Mouse (Mus musculus): Measurements from ENCODE around the gene Nktr. TPM values are rescaled to one million over a fixed set of nuclear protein-coding genes. Genes with fewer than 3 reads are reported as not detected.

The Nktr gene
- polyA plus RNA-seq, 1 experiment from 2014 or later = 61.7 TPM

- Histone ChIP-seq H3K27me3 (replicated peaks; ENCODE audit: control insufficient read depth, insufficient read depth, low read length) (no peaks in the 10 kb centered on the region), H3K4me2 (ENCODE audit: low read depth, low read length) (no peak overlapping the region), H3K4me3 (ENCODE audit: low read depth, low read length) (no peak overlapping the region), H3K27ac (replicated peaks; ENCODE audit: low read depth, low read length) (no peak overlapping the region), H3K36me3 (ENCODE audit: control insufficient read depth, insufficient read depth, low read length) (peaks cover 19% of the 10 kb centered on the region; the same call in 1 of the 2 replicates), H3K4me1 (ENCODE audit: control insufficient read depth, insufficient read depth, low read length) (no peaks in the 10 kb centered on the region), H3K9me3 (ENCODE audit: control insufficient read depth, low read length) (no peaks in the 10 kb centered on the region), H3K9ac (ENCODE audit: low read depth, low read length) (peak overlapping the region; percentile 12; the same call in 1 of the 2 replicates)
- DNase-seq (ENCODE audit: low spot score) (peak; percentile 77), ATAC-seq (ENCODE audit: low read depth) (peak; percentile 88)
- 19% methylated on average over 6 of the region's 6 CpGs for WGBS
Measured at GRCm38 (mm10) chr9:121679549-121679948, 39.4 kb upstream of the Nktr start.

DNA sequence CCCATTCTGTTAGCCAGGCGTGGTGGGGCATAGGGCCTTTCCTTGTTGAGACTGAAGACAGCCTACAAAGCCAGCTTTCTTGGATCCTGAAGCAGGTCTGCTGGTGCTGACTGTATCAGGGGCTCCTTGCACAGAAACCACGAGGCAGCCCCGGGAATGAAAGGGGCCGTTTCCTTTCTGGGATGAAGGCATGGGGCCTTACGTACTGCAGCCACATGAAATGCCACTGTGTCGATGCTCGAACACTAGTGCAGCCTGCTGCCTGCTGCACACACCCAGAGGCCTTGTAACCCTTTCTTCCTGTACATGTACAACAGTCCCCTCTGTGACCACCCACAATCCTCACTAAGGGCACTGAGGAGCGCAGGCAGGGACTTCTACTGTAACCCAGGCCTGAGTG lies 37.8 kb upstream of the Nktr start:
- DNase-seq (ENCODE audit: low spot score) (no peak), ATAC-seq (ENCODE audit: low read depth) (no peak)
- H3K27ac ChIP-seq (replicated peaks; ENCODE audit: low read depth, low read length) = no peak overlapping the region
- H3K27me3 ChIP-seq (replicated peaks; ENCODE audit: control insufficient read depth, insufficient read depth, low read length) = no peaks in the 10 kb centered on the region
- no peak overlapping the region for H3K4me3 ChIP-seq (ENCODE audit: low read depth, low read length)
- H3K36me3 ChIP-seq (ENCODE audit: control insufficient read depth, insufficient read depth, low read length) = peaks cover 32% of the 10 kb centered on the region; the same call in 1 of the 2 replicates
- H3K4me2 ChIP-seq (ENCODE audit: low read depth, low read length) = no peak overlapping the region
- WGBS = 71% methylated on average over 8 of the region's 8 CpGs
- H3K9ac ChIP-seq (ENCODE audit: low read depth, low read length) = no peak overlapping the region
- no peaks in the 10 kb centered on the region for H3K4me1 ChIP-seq (ENCODE audit: control insufficient read depth, insufficient read depth, low read length)
- no peaks in the 10 kb centered on the region for H3K9me3 ChIP-seq (ENCODE audit: control insufficient read depth, low read length)

- Histone ChIP-seq H3K9me3 (ENCODE audit: control insufficient read depth, low read length) (no peaks in the 10 kb centered on the region), H3K27me3 (replicated peaks; ENCODE audit: control insufficient read depth, insufficient read depth, low read length) (no peaks in the 10 kb centered on the region), H3K4me1 (ENCODE audit: control insufficient read depth, insufficient read depth, low read length) (no peaks in the 10 kb centered on the region), H3K9ac (ENCODE audit: low read depth, low read length) (no peak overlapping the region), H3K4me2 (ENCODE audit: low read depth, low read length) (no peak overlapping the region), H3K36me3 (ENCODE audit: control insufficient read depth, insufficient read depth, low read length) (peaks cover 35% of the 10 kb centered on the region; the same call in 1 of the 2 replicates), H3K27ac (replicated peaks; ENCODE audit: low read depth, low read length) (no peak overlapping the region), H3K4me3 (ENCODE audit: low read depth, low read length) (no peak overlapping the region)
- ATAC-seq (ENCODE audit: low read depth) = no peak
- WGBS = 70% methylated on average over 18 of the region's 18 CpGs
- no peak for DNase-seq (ENCODE audit: low spot score)
Measured at GRCm38 (mm10) chr9:121682037-121682680, 36.8 kb upstream of the Nktr start.

DNA sequence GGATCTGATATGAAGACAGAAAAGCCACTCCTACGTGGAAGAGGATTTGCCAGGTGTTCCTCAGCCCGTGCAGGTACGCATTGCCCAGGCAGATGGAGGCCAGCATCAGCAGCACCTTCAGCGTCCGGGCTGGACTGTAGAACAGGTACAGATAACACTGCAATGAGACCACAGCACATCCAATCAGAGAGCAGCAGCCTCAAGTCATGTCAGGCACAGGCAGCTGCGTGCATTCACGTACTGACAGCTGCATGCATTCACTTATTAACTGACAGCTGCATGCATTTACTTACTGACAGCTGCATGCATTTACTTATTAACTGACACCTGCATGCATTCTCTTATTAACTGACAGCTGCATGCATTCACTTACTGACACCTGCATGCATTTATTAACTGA lies 34.3 kb upstream of the Nktr start:
- Histone ChIP-seq H3K27me3 (replicated peaks; ENCODE audit: control insufficient read depth, insufficient read depth, low read length) (no peaks in the 10 kb centered on the region), H3K9ac (ENCODE audit: low read depth, low read length) (no peak overlapping the region), H3K36me3 (ENCODE audit: control insufficient read depth, insufficient read depth, low read length) (peaks cover 45% of the 10 kb centered on the region; the same call in 1 of the 2 replicates), H3K4me2 (ENCODE audit: low read depth, low read length) (no peak overlapping the region), H3K4me1 (ENCODE audit: control insufficient read depth, insufficient read depth, low read length) (no peaks in the 10 kb centered on the region), H3K9me3 (ENCODE audit: control insufficient read depth, low read length) (no peaks in the 10 kb centered on the region), H3K27ac (replicated peaks; ENCODE audit: low read depth, low read length) (no peak overlapping the region), H3K4me3 (ENCODE audit: low read depth, low read length) (no peak overlapping the region)
- ATAC-seq (ENCODE audit: low read depth) (no peak), DNase-seq (ENCODE audit: low spot score) (no peak)
- WGBS = 82% methylated on average over 7 of the region's 7 CpGs

GRCm38 (mm10) chr9:121690200-121690651 lies 28.7 kb upstream of the Nktr start:
- ATAC-seq (ENCODE audit: low read depth) (peak; percentile 66), DNase-seq (ENCODE audit: low spot score) (peak; percentile 76)
- Histone ChIP-seq H3K27me3 (replicated peaks; ENCODE audit: control insufficient read depth, insufficient read depth, low read length) (no peaks in the 10 kb centered on the region), H3K4me2 (ENCODE audit: low read depth, low read length) (no peak overlapping the region), H3K27ac (replicated peaks; ENCODE audit: low read depth, low read length) (no peak overlapping the region), H3K9ac (ENCODE audit: low read depth, low read length) (no peak overlapping the region), H3K4me3 (ENCODE audit: low read depth, low read length) (no peak overlapping the region), H3K36me3 (ENCODE audit: control insufficient read depth, insufficient read depth, low read length) (peaks cover 45% of the 10 kb centered on the region; the same call in 1 of the 2 replicates), H3K4me1 (ENCODE audit: control insufficient read depth, insufficient read depth, low read length) (no peaks in the 10 kb centered on the region), H3K9me3 (ENCODE audit: control insufficient read depth, low read length) (no peaks in the 10 kb centered on the region)
- WGBS = 62% methylated on average over 15 of the region's 15 CpGs

DNA sequence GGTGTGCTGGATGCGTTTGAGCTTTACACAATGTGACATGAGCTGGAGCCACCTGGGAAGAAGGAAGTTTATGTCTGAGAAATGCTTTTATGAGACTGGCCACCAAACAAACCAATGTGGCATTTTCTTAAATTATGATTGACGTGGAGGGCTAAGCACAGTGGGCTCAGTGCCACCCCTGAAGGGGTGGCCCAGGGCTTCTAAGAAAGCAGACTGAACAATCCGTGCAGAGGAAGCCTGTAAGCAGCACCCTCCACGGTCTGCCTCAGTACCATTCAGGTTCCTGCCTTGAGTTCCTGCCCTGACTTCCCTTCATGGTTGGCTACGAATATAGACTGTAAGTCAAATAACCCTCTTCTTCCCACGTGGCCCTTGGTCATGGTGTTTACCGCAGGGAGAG lies 28.2 kb upstream of the Nktr start:
- 79% methylated on average over 7 of the region's 7 CpGs for WGBS
- Histone ChIP-seq H3K9me3 (ENCODE audit: control insufficient read depth, low read length) (no peaks in the 10 kb centered on the region), H3K27ac (replicated peaks; ENCODE audit: low read depth, low read length) (no peak overlapping the region), H3K36me3 (ENCODE audit: control insufficient read depth, insufficient read depth, low read length) (peaks cover 41% of the 10 kb centered on the region; the same call in 1 of the 2 replicates), H3K4me2 (ENCODE audit: low read depth, low read length) (no peak overlapping the region), H3K4me1 (ENCODE audit: control insufficient read depth, insufficient read depth, low read length) (no peaks in the 10 kb centered on the region), H3K9ac (ENCODE audit: low read depth, low read length) (no peak overlapping the region), H3K27me3 (replicated peaks; ENCODE audit: control insufficient read depth, insufficient read depth, low read length) (no peaks in the 10 kb centered on the region), H3K4me3 (ENCODE audit: low read depth, low read length) (no peak overlapping the region)
- no peak for DNase-seq (ENCODE audit: low spot score)
- ATAC-seq (ENCODE audit: low read depth) = no peak; the same call in 1 of the 2 replicates

DNA sequence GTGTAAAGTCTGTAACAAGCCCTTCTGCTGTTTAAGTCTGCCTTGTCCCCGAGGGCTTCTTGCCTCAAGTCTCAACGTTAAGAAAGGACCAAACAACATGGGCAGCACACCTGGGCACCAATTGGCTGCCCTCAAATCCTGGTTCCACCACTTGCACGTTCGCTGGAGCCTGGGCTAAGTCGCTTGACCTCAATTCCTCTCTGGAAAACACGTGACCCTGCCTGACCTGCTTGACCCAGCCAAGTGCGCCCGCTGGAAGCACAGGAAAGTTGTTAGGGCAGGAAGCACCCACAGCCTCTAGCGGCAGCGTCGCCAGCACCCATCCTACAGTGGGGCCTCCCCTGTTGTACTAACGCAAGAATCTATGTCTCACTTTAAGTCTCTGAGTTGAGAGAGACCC lies 24.2 kb upstream of the Nktr start:
- DNase-seq (ENCODE audit: low spot score) = no peak
- Histone ChIP-seq H3K27ac (replicated peaks; ENCODE audit: low read depth, low read length) (no peak overlapping the region), H3K27me3 (replicated peaks; ENCODE audit: control insufficient read depth, insufficient read depth, low read length) (no peaks in the 10 kb centered on the region), H3K9me3 (ENCODE audit: control insufficient read depth, low read length) (0 out of 2 replicates have a peak, but pooled peaks cover 2% of the 10 kb centered on the region), H3K4me1 (ENCODE audit: control insufficient read depth, insufficient read depth, low read length) (no peaks in the 10 kb centered on the region), H3K4me3 (ENCODE audit: low read depth, low read length) (no peak overlapping the region), H3K36me3 (ENCODE audit: control insufficient read depth, insufficient read depth, low read length) (peaks cover 32% of the 10 kb centered on the region), H3K4me2 (ENCODE audit: low read depth, low read length) (no peak overlapping the region), H3K9ac (ENCODE audit: low read depth, low read length) (no peak overlapping the region)
- ATAC-seq (ENCODE audit: low read depth) = no peak
- 80% methylated on average over 11 of the region's 12 CpGs for WGBS

DNA sequence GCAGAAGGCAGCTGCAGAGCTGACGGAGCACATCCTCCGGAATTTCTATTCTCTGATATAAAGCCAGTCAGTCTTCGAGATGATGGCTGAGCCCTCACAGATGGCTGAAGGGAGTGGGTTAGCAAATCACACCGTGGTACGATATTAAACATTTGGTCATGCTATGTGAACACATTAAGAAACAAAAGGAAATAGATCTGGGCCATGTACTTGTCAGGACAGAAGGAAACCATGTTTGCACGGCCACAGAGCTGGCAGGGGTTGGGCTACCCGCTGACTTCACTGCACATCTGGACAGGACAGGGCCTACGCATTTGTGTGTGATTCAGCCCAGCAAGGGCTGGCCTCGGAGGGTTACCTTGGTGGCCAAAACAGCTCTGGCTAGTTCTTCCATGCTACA lies 22.3 kb upstream of the Nktr start:
- H3K27ac ChIP-seq (replicated peaks; ENCODE audit: low read depth, low read length) = no peak overlapping the region
- no peak overlapping the region for H3K4me2 ChIP-seq (ENCODE audit: low read depth, low read length)
- ATAC-seq (ENCODE audit: low read depth) = no peak
- 0 out of 2 replicates have a peak, but pooled peaks cover 2% of the 10 kb centered on the region for H3K9me3 ChIP-seq (ENCODE audit: control insufficient read depth, low read length)
- H3K4me1 ChIP-seq (ENCODE audit: control insufficient read depth, insufficient read depth, low read length) = no peaks in the 10 kb centered on the region
- no peak overlapping the region for H3K4me3 ChIP-seq (ENCODE audit: low read depth, low read length)
- no peak for DNase-seq (ENCODE audit: low spot score)
- 84% methylated on average over 9 of the region's 9 CpGs for WGBS
- H3K27me3 ChIP-seq (replicated peaks; ENCODE audit: control insufficient read depth, insufficient read depth, low read length) = no peaks in the 10 kb centered on the region
- H3K9ac ChIP-seq (ENCODE audit: low read depth, low read length) = no peak overlapping the region
- H3K36me3 ChIP-seq (ENCODE audit: control insufficient read depth, insufficient read depth, low read length) = peaks cover 22% of the 10 kb centered on the region

Measured in embryonic facial prominence, embryonic 14.5 days (tissue).